Mouse (Mus musculus) kidney, adult 9 months (tissue): ENCODE measurements around the gene Ggt1.

Source experiments
- DNase-seq: peaks from one replicate; pipeline ENCODE4 v3.0.0; 2022

The Ggt1 gene

GRCm38 (mm10) chr10:75579129-75579528 is 17.7 kb downstream of the Ggt1 start:
- no peak for DNase-seq

- peak; percentile 90 for DNase-seq
These were observed 24.6 kb downstream of the Ggt1 start for GRCm38 (mm10) chr10:75585876-75586552.

- DNase-seq: no peak
These were observed 25.1 kb downstream of the Ggt1 start for GRCm38 (mm10) chr10:75586553-75586879.

GRCm38 (mm10) chr10:75587781-75588180 is 26.4 kb downstream of the Ggt1 start:
- DNase-seq: no peak

- DNase-seq: peak; percentile 63
These were observed 26.9 kb downstream of the Ggt1 start for GRCm38 (mm10) chr10:75588336-75588735.

GRCm38 (mm10) chr10:75589129-75589528 is 27.7 kb downstream of the Ggt1 start, which contains the start of gene Ggt5:
Ggt5 (plus strand) TSS chr10:75589340.
- peak; percentile 67 for DNase-seq

GRCm38 (mm10) chr10:75589651-75590050 is 28.2 kb downstream of the Ggt1 start:
- peak; percentile 54 for DNase-seq

GRCm38 (mm10) chr10:75591211-75591894 is 29.9 kb downstream of the Ggt1 start:
- peak; percentile 65 for DNase-seq

GRCm38 (mm10) chr10:75592585-75592984 is 31.2 kb downstream of the Ggt1 start:
- DNase-seq: no peak

GRCm38 (mm10) chr10:75595981-75596380 is 34.6 kb downstream of the Ggt1 start:
- peak; percentile 64 for DNase-seq

GRCm38 (mm10) chr10:75600189-75600730 is 38.9 kb downstream of the Ggt1 start:
- DNase-seq: no peak

GRCm38 (mm10) chr10:75605162-75605846 is 43.9 kb downstream of the Ggt1 start:
- DNase-seq: no peak

- no peak for DNase-seq
These were observed 45.8 kb downstream of the Ggt1 start for GRCm38 (mm10) chr10:75607253-75607652.

GRCm38 (mm10) chr10:75608975-75609374 is 47.6 kb downstream of the Ggt1 start:
- DNase-seq: no peak

GRCm38 (mm10) chr10:75610486-75610885 is 49.1 kb downstream of the Ggt1 start:
- DNase-seq: no peak

- no peak for DNase-seq
These were observed 54.6 kb downstream of the Ggt1 start for GRCm38 (mm10) chr10:75616044-75616443.

GRCm38 (mm10) chr10:75620818-75621217 is 59.4 kb downstream of the Ggt1 start:
- no peak for DNase-seq

- DNase-seq: no peak
These were observed 64.5 kb downstream of the Ggt1 start for GRCm38 (mm10) chr10:75625920-75626319.

GRCm38 (mm10) chr10:75626991-75627390 is 65.6 kb downstream of the Ggt1 start:
- DNase-seq: no peak

- DNase-seq: no peak
These were observed 66.1 kb downstream of the Ggt1 start for GRCm38 (mm10) chr10:75627490-75627889.

GRCm38 (mm10) chr10:75632633-75633032 is 71.2 kb downstream of the Ggt1 start:
- no peak for DNase-seq

GRCm38 (mm10) chr10:75633048-75633447 is 71.6 kb downstream of the Ggt1 start:
- no peak for DNase-seq

- no peak for DNase-seq
These were observed 72.3 kb downstream of the Ggt1 start for GRCm38 (mm10) chr10:75633576-75634139.
